Mouse (Mus musculus): ENCODE measurements around the gene Dnmt3a.

Gene Dnmt3a

GRCm38 (mm10) chr12:3852521-3852920 is 46.7 kb downstream of the Dnmt3a start:
- DNase-seq (ENCODE audit: low spot score in 2 of 2): no peak

GRCm38 (mm10) chr12:3854419-3854818 is 48.6 kb downstream of the Dnmt3a start:
- no peak for DNase-seq (ENCODE audit: low spot score in 2 of 2)

- peak; percentile 87 to 88 for DNase-seq (ENCODE audit: low spot score in 2 of 2)
Observed at GRCm38 (mm10) chr12:3855762-3856501, 50.1 kb downstream of the Dnmt3a start.

- no peak for DNase-seq (ENCODE audit: low spot score in 2 of 2)
Observed at GRCm38 (mm10) chr12:3856748-3857147, 50.9 kb downstream of the Dnmt3a start.

GRCm38 (mm10) chr12:3857231-3857630 is 51.4 kb downstream of the Dnmt3a start:
- DNase-seq (ENCODE audit: low spot score in 2 of 2): no peak

- no peak for DNase-seq (ENCODE audit: low spot score in 2 of 2)
Observed at GRCm38 (mm10) chr12:3857773-3858172, 52.0 kb downstream of the Dnmt3a start.

- no peak for DNase-seq (ENCODE audit: low spot score in 2 of 2)
Observed at GRCm38 (mm10) chr12:3858754-3859153, 52.9 kb downstream of the Dnmt3a start.

GRCm38 (mm10) chr12:3859545-3859944 is 53.7 kb downstream of the Dnmt3a start:
- no peak for DNase-seq (ENCODE audit: low spot score in 2 of 2)

GRCm38 (mm10) chr12:3860005-3860404 is 54.2 kb downstream of the Dnmt3a start:
- DNase-seq (ENCODE audit: low spot score in 2 of 2): no peak

- no peak for DNase-seq (ENCODE audit: low spot score in 2 of 2)
Observed at GRCm38 (mm10) chr12:3861665-3862228, 55.9 kb downstream of the Dnmt3a start.

- DNase-seq (ENCODE audit: low spot score in 2 of 2): no peak
Observed at GRCm38 (mm10) chr12:3862253-3862652, 56.4 kb downstream of the Dnmt3a start.

GRCm38 (mm10) chr12:3864208-3864607 is 58.4 kb downstream of the Dnmt3a start:
- no peak for DNase-seq (ENCODE audit: low spot score in 2 of 2)

- DNase-seq (ENCODE audit: low spot score in 2 of 2): no peak
Observed at GRCm38 (mm10) chr12:3865594-3865993, 59.8 kb downstream of the Dnmt3a start.

- no peak for DNase-seq (ENCODE audit: low spot score in 2 of 2)
Observed at GRCm38 (mm10) chr12:3866654-3867370, 61.0 kb downstream of the Dnmt3a start.

- DNase-seq (ENCODE audit: low spot score in 2 of 2): no peak
Observed at GRCm38 (mm10) chr12:3868115-3868514, 62.3 kb downstream of the Dnmt3a start.

- peak; percentile 67 for DNase-seq (ENCODE audit: low spot score in 2 of 2)
Observed at GRCm38 (mm10) chr12:3868676-3869458, 63.1 kb downstream of the Dnmt3a start.

- no peak for DNase-seq (ENCODE audit: low spot score in 2 of 2)
Observed at GRCm38 (mm10) chr12:3870024-3870423, 64.2 kb downstream of the Dnmt3a start.

- DNase-seq (ENCODE audit: low spot score in 2 of 2): no peak
Observed at GRCm38 (mm10) chr12:3870859-3871462, 65.2 kb downstream of the Dnmt3a start.

GRCm38 (mm10) chr12:3871637-3872036 is 65.8 kb downstream of the Dnmt3a start:
- peak; percentile 80 to 88 for DNase-seq (ENCODE audit: low spot score in 2 of 2)

GRCm38 (mm10) chr12:3872410-3873230 is 66.8 kb downstream of the Dnmt3a start:
- no peak for DNase-seq (ENCODE audit: low spot score in 2 of 2)

GRCm38 (mm10) chr12:3875474-3875873 is 69.7 kb downstream of the Dnmt3a start:
- no peak for DNase-seq (ENCODE audit: low spot score in 2 of 2)
